Mouse (Mus musculus) urinary bladder, postnatal 14 days (tissue): ENCODE results near the gene Vps11.
"Not testable (repeated sequence)": the region's sequence is repeated elsewhere in the genome, so short reads cannot be mapped to it uniquely, and the experiment has no call there.

Experiments used
- DNase-seq: peaks from one replicate; pipeline ENCODE4 v3.0.0; 2021; ENCODE audit warnings: low spot score

Vps11 gene

DNA sequence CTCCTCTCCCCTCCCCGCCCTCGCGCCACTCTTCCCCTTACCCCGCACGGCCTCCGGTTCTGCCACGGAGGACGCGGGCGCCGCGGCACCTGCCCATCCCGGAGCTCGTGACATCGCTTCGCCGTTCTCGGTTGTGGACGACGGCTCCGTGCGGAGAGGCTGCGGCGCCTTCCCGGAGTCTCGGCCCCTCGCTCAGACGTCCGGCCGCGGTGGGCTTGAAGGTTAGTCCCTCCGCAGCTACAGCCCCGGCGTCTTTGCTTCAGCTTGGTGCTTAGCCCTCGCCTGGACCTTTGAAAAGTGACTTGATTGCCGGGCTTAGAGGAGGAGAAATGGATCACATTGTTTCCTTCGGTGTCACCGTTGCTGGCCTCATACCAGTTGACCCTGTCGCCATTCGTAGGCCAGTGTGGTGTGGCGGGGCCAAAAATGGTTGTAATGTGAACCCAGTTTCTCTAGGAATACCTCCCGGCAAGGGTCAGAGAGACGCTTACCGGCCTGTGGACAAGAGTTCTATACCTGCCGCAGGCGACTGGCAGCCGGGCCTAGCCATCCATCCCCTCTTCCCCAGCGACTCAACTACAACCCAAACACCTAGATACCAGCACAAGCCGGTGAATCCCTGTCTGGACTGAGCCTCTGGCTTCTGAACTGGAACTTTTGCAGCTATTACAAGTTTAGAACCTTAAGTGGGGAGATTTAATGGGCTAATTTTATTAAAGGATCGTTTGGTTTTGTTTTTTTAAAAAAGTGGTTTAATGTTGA is 26.0 kb downstream of the Vps11 start:
- DNase-seq = peak; percentile 17

GRCm38 (mm10) chr9:44334396-44335330 is 26.8 kb downstream of the Vps11 start, which contains the start of gene H2afx:
TSS of gene H2afx (plus strand) at chr9:44334694.
- peak; percentile 99 for DNase-seq

DNA sequence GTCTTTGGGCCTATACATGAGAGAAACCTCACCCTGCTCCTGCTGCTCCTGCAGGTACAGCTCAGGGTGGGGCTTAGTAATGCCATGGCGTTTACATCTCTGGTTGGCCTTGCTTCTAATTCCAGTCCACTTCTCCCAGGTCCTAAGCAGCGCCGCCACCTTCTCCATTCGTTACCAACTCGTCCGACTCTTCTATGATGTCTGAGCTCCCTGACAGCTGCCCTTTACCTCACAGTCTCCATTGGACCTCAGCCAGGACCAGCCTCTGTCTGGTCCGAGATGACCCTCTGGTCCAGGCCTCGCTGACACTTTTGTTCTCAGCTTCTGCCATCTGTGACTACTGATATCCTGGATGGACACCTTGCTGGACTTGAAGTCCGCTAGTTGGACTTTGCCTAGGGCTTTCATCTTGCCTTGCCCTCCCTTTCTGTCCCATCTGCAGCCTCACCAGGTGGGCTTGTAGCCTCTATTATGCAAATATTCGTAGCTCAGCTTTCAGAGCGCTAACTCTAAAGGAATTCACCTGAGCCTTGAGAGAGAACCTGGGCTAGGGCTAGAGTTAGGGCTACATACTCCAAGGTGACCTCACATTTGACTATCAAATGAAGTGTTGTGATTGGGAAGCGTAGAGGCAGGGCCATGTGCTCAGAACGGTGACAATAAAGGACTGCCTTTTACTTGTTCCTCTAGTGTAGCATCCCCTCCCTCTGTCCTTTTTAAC is 28.4 kb downstream of the Vps11 start:
- DNase-seq = no peak

- DNase-seq = no peak
Measured at GRCm38 (mm10) chr9:44330736-44331135, 30.7 kb downstream of the Vps11 start.

DNA sequence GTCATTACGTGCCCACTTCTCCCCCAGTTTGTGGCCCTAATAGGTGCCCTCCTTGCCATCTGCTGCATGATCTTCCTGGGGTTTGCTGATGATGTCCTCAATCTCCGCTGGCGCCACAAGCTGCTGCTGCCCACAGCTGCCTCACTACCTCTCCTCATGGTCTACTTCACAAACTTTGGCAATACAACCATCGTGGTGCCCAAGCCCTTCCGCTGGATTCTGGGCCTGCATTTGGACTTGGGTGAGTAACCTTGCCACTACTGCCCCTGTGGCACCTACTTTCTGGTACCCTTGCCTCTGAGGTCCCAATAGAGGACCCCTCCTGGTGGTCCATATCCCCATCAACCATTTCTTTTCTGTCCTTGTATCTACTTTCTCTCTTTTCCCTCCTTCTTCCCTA is 33.5 kb downstream of the Vps11 start:
- no peak for DNase-seq

- DNase-seq = peak; percentile 57
Measured at GRCm38 (mm10) chr9:44327064-44327711, 34.3 kb downstream of the Vps11 start.

DNA sequence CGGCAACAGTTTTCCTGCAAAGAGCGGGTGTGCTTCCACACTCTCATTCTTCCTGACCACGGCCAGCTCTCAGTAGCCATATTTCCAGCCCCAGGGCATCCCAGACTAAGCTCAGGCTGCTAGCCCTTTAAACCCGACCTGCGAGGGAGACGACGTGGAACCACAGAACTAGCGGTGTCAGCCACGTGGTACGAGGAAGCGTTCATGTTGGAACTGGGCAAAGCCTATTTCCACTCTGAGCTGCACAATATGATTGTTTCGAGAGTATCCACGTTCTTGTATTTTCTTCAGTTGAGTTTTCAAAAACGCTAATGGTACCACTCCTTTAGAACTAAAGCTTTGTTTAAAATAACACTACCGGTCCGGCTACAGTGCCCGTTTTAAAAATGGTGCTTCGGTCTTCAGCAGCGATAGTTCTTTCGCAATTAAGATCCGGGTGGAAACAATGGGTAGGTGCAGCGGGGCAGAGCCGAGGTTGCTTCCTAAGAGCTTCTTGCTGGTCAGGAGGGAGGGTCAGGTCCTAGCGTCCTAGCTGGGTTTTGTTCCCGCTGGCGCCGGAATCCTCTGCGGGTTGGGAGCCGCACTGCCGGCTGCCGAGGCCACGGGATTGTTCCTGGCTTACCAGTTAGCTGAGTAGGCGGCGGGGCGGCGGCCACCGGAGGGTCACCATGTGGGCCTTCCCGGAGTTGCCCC is 35.0 kb downstream of the Vps11 start:
- peak; percentile 87 for DNase-seq

GRCm38 (mm10) chr9:44325768-44326370 is 35.6 kb downstream of the Vps11 start, which contains the start of gene Dpagt1:
TSS of gene Dpagt1 (plus strand) at chr9:44326019.
- no peak for DNase-seq

- DNase-seq = not testable (repeated sequence)
Measured at GRCm38 (mm10) chr9:44325032-44325767, 36.3 kb downstream of the Vps11 start.

DNA sequence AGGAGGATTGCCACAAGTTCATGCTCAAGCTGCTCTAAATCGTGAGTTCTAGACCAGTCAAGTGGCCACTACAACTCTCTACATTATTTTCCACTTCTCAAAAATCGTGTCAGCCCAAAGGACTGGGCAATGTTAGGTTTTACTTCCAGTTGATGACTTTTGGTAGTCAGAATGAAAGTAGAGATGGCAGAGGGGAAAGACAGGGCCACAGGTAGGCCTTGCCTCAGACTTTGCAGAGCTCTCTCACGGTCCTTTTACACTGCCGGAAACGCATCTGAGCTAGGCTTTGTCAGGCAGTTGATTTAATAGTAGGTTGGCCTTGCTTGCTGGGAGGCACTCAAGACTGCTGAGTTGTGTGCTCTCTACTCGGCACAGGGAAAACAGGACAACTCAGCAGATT is 37.3 kb downstream of the Vps11 start:
- no peak for DNase-seq

DNA sequence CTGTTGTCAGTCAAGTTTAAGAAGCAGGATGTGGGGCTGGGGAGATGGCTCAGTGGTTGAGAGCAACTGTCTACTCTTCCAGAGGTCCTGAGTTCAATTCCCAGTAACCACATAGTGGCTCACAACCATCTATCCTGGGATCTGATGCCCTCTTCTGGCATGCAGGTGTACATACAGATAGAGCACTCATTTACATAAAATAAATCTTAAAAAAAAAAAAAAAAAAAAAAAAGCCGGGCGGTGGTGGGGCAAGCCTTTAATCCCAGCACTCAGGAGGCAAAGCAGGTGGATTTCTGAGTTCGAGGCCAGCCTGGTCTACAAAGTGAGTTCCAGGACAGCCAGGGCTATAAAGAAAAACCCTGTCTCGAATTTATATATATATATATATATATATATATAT is 37.8 kb downstream of the Vps11 start:
- DNase-seq = not testable (repeated sequence)

DNA sequence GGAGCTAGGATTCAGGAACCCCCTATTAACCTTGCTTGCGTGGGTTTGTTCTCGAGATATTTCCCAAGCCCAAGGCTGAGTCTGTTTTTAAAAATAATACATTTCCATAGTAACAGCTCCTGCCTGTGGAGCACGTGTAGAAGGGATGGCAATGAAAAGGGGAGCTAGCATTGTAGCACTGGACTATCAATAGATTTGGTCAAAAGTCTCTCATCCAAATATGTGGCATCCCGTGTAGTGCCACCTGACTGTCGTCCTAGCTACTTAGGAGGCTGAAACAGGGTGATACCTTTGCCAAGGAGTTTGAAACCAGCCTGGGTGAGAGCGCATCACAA is 40.7 kb downstream of the Vps11 start:
- DNase-seq = no peak

GRCm38 (mm10) chr9:44319887-44320798 is 41.3 kb downstream of the Vps11 start, which contains the start of gene C2cd2l:
TSS of gene C2cd2l (minus strand) at chr9:44320285.
- peak; percentile 93 for DNase-seq

- DNase-seq = peak; percentile 16
Measured at GRCm38 (mm10) chr9:44319105-44319886, 42.2 kb downstream of the Vps11 start.

DNA sequence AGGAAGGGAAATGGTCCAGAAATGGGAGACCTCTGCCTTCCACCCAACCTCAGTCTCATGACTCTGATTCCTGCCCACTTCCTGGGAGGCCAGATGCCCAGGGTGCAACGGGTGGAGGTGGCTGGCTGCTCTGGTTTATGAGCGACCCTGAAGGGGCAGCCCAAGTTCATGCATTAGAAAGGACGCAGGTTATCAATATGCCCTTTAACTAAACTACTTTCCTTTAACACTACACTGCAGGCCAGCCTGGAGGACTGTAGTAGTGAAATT is 42.7 kb downstream of the Vps11 start:
- DNase-seq = no peak

- DNase-seq = no peak
Measured at GRCm38 (mm10) chr9:44318076-44318825, 43.2 kb downstream of the Vps11 start.

GRCm38 (mm10) chr9:44317452-44317851 is 44.0 kb downstream of the Vps11 start:
- DNase-seq = no peak

GRCm38 (mm10) chr9:44314910-44315309 is 46.6 kb downstream of the Vps11 start:
- DNase-seq = no peak
